Mouse (Mus musculus) cerebellum, postnatal 36 days (tissue): ENCODE measurements around the gene Cmss1.

Experiments
- DNase-seq, 2 experiments: peaks; one replicate each; pipeline ENCODE4 v3.0.0; 2021 to 2022; ENCODE audit warnings: mixed read lengths in 2 of 2

Cmss1 gene

DNA sequence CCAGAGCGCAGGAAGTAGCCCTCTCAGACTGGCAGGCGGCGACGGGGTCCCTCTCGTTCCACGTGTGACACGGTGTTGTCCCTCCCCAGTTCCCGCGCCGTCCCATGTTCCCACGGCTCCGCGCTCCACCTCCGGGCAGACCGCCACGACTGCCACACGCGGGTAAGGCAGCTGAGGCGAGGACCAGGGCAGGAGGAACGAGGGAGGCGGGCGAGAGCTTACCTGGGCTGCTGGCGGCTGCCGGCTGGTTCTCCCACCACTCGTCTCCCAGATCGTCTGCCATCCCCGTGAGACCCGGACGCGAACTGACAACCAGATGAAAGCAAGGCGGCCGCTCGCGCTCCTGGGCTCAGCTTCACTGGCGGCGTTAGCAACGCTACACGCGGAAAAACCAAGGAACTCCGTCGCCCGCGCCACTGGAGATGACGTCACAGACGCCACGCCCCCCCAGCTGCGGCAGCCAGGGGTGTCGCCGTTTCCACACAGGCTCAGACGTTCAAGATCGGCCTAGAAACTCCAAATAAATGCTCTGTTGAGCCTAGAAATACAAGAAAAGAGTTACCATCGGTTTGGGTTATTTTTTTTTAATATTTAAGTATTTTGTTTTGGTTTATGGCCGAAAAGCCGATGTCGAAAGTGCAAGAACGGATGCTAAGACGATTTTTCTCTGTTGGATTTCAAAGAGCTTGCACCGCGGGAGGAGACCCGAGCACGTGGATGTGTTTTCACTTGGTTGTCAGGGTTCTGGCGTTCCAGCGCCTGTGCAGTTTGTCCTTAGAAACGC lies at the start of gene Cmss1:
Gene Cmss1 (minus strand): TSS at position 421 of the 784 bp plus-strand sequence.
- DNase-seq: peak; percentile 74 to 77

GRCm38 (mm10) chr16:57649888-57650287 lies 43.2 kb upstream of the Cmss1 start:
- no peak for DNase-seq

DNA sequence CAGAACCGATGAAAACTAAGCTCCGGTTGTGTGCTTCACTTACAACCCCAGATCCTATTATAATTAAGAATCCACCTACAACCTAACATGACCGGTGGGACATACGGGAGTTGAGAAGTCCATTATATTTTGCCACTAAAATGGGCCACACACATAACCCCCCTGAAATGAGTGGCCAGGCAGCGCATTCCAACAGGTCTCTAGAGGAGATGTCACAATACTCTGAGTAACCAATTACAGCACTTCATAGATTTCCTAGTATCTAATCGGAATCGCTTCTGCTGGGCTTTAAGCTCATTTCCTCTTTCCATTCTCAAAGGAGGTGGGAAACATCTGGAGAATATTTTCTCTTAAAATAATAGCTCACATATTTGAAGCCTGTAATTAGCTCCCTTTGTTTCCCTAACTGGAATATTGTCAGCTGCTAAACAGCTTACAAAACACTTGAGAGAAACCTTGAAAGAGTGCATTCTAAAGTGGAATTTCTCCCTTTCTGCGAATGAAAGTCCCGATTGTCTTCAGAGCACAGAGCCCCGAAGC lies 34.8 kb upstream of the Cmss1 start:
- DNase-seq: no peak

- no peak for DNase-seq
These were observed 28.1 kb upstream of the Cmss1 start for GRCm38 (mm10) chr16:57634766-57635165.

GRCm38 (mm10) chr16:57634191-57634590 lies 27.5 kb upstream of the Cmss1 start:
- peak; percentile 61 to 69 for DNase-seq

DNA sequence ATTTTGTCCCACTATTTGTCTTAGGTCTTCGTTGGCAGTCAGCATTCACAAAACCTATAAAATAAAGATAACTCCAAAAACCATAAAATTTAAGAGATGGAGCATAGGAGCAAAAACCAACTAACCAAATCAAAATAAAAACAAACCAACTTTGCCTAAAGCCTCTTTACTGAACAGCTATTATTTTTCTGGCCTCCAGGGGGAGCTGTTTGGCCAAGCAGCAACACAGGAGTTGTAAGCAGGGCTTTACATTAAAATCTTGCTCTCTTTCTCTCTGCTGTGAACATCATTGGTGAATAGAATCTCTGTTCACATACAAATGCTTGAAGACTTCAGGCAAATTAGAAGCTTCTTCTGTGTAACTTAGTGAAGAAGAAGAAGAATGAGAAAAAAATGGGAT lies 5.1 kb upstream of the Cmss1 start:
- DNase-seq: peak in 1 of 2 experiments; percentile 26

- no peak for DNase-seq
These were observed 5.6 kb downstream of the Cmss1 start for GRCm38 (mm10) chr16:57601031-57601430.

- DNase-seq: no peak
These were observed 9.2 kb downstream of the Cmss1 start for GRCm38 (mm10) chr16:57597295-57597957.

GRCm38 (mm10) chr16:57593422-57594157 lies 13.1 kb downstream of the Cmss1 start:
- DNase-seq: peak in 1 of 2 experiments; percentile 33

GRCm38 (mm10) chr16:57585201-57585600 lies 21.5 kb downstream of the Cmss1 start:
- DNase-seq: no peak

DNA sequence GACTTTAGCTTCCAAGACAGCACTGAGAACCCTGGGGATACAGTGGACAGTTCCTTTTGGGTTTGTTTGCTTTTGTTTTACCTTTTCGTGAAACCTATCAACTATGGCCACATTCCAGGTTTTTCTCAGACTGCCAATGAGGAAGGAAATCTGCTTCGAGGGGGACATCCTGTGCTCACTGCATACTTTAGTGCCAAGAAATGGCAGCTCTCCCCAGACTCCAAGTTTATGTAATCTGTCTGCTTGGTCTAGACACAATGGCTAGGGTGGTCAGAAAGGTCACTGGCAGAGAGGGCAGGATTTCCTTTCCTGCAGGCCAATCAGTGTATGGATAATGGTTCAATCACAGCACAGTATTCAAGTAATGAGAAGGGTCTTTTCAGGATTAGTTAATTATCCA lies 24.7 kb downstream of the Cmss1 start:
- DNase-seq: no peak

GRCm38 (mm10) chr16:57580041-57580440 lies 26.6 kb downstream of the Cmss1 start:
- no peak for DNase-seq

DNA sequence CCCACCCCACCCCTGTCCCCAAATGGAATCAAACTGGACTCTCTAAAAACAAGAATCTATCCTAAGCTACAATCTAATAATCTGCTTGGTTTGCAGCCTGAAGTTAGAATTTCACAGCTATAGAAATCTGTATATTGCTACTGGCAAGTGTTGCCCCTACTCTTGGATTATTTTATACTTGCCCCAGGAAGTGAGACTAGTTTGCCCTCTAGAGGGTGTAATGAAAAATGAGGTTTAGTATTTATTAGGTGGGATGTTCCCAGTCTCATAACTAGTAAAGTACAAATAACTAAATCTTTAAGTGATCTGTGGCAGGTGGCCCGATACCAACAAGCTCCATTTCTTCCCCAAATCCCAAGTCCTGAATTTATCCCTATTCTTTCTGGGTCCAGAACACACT lies 29.1 kb downstream of the Cmss1 start:
- DNase-seq: no peak

- DNase-seq: no peak
These were observed 30.8 kb downstream of the Cmss1 start for GRCm38 (mm10) chr16:57575764-57576388.

DNA sequence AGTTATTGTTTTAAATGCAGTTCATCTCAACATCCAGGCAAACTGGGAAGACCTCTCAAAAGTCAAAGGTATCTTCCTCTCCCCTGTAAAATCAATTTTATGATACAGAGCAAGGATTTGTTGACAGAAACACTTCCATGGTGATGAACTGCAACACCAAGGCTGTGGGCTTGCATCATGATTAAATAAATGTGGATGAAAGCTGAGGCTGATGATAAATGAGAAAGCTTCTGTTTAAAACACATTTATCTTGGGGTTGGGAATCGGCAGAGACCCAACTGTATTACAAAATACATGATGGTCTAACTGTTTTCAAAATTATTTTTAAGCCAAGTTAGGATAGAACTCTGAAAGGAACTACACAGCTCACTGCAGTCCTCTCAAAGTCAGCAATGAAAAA lies 32.8 kb downstream of the Cmss1 start:
- no peak for DNase-seq

DNA sequence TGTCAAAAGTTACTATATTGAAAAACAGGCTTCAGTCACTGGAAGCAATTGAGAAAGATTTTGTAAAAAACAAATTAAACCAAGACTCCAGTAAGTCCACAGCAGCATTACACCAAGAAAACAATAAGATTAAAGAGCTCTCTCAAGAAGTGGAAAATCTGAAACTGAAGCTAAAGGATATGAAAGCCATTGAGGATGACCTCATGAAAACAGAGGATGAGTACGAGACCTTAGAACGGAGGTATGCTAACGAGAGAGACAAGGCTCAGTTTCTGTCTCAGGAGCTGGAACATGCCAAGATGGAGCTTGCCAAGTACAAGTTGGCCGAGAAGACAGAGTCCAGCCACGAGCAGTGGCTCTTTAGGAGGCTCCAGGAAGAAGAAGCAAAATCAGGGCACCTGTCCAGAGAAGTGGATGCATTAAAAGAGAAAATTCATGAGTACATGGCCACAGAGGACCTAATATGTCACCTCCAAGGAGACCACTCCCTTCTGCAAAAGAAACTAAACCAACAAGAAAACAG lies 35.8 kb downstream of the Cmss1 start:
- no peak for DNase-seq

- no peak for DNase-seq
These were observed 37.8 kb downstream of the Cmss1 start for GRCm38 (mm10) chr16:57568648-57569404.

DNA sequence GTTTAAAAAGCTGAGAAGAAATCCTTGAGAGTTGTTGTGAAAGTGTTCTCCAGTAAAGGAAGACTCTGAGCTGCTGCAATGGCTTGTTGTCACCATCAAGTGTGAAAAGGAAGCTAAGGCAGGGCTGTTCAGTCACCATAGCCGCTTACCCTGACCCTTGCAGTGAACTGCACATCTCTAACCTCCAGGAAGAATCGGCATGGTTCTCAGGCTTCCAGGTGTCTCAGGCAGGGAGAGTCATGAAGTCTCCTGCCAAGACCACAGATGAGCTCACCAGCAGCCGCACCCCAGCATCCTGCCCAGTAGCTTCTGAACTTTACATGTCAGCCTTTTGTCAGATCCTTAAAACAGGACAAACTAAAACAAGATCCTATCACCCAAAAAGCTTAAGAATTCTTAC lies 40.4 kb downstream of the Cmss1 start:
- no peak for DNase-seq

DNA sequence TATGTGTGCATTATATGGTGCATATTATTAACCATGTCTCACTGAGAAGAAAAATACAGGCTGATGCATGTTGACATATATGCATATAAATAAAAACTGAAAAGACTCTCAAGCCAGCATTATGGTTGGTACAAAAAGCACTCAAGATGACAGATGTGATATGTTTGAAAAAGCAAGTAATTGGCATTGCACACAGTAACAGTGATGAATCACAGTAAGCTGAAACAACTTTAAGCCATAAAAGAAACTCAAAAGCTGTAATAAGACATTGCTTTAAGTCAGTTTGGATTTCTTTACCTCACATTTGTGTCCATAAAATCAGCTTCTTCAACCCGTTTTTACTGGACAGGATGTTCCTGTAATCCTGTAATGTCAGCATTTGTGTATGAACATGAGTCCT lies 41.9 kb downstream of the Cmss1 start:
- DNase-seq: no peak

DNA sequence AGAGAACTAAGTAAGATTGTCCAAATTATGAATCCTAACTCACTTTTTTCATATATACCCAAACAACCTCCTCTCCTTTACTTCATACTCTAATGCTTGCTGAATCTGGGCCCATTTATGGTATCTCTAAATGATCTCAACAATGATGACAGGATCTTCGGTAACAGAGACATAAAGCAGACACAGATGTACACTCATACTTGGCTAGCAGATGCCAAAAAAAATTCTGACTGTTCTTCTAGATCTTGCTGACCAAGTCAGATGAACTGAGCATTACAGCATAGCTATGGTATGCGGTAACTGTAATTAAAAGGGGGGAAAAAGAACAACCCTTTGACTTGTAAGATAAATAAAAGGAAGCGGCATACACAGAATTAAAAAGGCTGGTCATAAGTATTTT lies 43.2 kb downstream of the Cmss1 start:
- no peak for DNase-seq

DNA sequence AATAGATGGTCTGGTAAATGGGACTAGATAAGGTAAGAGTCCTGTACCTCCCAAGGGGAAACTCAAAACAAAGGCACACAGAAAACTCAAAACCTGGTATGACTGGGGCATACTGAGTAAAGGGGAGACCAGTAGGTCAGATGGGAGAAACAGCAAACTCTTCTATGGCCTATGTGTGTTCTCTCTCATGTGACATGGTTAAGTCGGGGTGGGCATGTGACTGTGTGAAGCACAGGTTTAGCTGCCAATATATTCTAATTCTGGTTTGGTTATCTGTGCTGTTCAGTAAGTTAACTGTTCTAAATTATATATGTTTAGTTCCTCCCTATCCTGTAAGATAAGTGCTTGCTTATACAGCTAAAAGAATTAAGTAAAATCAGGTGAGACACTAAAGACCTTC lies 46.5 kb downstream of the Cmss1 start:
- DNase-seq: no peak

DNA sequence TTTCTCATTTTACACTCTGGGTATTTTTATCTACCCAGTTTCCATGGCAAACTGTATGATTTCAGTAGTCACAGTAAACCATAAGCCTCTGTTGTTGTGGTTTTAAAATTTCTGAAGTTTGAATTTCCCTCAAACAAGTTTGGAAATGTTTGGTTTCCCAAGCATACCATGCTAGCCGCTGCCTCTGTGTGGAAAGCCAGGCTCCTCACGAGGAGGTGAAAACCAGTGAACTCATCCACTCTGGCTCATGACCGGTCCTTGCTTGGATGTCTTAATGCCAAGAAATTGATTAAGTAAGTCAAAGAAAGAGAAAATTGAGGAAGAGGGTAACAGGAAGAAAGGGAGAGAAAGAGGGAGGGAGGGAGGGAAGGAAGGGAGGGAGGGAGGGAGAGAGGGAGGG lies 48.4 kb downstream of the Cmss1 start:
- DNase-seq: no peak
